Mouse (Mus musculus) natural killer cell, adult 2 months (primary cell): ENCODE results near the gene Wdr18.

Experiments used
- DNase-seq, 2 experiments: peaks; one replicate each; pipeline ENCODE4 v3.0.0; 2022; ENCODE audit warnings: low spot score in 2 of 2

Wdr18 gene

DNA sequence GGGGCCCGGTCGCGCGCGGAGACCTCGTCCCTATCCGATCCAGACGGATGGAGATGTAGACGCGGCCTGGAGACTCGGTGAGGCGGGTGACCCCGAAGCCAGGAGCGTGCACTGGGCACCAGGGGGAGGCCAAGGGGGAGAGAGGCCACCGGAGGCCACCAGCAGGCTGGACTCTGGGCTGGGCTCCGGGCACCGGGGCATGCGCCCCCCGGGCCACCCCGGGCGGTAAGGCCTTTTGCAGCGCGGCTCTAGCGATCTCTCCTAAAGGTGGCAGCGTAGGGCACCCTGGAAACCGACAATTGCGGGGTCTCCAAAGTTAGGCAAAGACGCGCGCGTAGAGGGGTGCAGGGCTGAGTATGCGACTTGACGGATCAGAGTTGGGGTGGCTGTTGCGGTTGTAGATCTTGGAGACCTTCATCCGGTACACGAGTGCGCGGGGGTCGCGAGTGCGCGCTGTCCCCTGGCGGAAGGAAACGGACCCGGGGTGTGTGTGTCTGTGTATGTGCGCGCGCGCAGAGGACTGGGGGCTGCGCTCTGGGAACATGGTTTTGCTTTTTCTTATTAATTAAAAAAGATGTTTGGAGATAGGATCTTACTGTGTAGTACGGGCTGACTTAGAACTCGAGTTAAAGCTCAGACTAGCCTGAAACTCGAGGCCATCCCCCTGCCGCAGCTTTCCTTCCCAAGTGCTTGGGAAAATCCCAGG is 32.5 kb upstream of the Wdr18 start:
- peak; percentile 46 to 51 for DNase-seq

DNA sequence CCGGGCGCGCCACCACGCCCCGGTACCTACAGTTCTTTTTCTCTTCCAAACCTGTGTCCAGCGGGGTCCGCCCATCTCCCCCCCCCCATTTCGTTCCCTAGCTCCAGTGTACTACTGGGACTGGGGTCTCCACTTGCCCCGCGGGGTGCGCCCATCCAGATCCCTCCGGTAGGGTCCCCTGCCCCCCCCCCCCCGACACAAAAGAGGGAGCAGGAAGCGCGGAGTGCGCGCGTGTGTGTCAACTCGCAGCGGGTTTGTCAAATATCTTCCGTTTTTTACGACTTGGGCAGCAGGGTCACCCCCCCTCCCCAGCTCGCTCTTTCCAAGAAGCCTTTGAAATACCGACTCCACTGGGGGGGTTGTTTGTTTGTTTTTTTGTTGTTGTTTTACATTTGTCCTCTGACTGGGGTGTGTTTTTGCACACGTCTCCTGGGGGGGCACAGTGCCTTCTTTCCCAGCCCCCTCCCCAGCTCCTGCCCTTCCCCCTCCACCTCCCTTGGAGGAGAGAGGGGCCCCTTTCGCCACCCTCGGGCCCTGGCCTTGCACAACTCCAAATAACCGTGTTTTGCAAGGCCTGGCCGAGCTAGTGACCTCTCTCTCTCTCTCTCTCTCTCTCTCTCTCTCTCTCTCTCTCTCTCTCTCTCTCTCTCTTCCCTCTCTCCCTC is 31.8 kb upstream of the Wdr18 start:
- DNase-seq, result peak; percentile 24 to 34

DNA sequence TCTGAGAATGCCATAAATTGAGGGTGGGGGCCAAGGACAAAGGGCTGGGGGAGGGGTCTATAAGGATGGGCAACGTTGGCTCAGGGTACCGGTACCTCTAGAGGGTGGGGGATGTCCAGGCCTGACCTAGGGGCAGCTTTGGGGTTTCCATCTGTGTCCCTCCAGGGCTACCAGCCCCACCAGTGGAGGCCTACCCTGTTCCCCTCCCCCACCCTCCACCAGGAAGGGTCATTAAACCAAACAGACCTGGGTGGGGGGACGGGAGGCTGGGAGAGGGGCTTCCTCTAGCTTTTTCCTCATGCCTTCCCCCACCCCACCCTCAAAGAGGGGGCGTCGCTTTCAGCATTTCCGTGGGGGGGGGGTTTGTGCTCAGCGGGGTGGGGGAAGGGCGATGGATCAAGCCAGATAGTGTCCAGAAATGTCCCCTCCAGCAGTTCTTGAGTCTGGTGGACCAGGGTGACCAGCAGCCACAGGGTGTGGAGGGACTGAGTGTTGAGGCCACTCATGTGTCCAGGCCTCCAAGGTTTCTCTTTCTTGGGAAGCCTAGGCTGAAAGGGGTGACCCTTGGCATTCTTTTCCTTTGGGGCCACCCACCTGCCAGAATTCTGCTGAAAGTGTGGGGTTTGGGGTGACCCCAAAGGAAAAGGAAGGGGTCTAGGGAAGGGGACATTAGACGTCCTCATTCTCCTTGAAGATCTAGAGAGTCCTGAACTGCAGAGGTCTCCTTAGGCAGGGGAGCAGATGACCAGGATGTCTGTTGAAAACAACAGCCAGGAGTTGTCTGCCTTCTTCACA is 30.8 kb upstream of the Wdr18 start:
- DNase-seq, result no peak

DNA sequence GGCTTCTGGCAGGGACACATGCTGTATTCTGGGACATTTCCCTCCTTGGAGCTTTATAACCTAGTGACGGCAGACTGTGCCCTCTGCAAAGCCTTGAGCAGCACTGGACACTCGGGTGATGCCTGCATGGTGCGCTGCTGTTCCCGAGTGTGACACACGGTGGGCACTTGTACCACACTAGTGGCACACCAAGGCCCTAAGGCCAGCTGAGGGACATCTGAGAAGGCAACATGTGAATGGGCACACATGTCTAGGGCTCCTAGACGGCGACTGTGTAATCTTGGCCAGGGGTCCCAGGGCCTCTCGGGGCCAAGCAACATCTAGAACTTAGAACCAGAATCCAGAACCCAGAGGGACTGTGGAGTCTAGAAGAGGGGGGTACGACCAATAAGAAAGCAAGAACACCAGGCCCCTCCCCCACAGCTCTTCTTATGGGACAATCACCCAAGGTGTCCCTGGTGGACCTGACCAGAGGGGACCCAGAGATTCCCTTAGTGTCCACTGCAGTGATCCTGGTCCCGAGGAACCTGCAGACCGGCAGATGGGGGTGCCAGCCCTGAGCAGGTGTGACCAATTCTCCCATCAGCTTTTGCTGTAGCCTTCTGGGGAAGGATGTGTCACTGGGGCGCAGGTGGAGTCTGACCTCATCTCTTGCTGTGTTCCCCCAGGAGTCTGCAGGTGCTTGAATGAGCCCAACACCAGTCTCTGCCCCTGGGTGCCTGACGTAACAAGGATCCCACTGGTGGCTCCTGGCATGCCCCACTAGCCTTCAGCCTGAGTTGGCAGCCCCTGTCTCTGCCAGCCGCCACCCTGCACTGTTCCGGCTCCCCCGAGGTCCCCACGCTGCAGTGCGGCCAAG is 29.8 kb upstream of the Wdr18 start:
- no peak for DNase-seq

DNA sequence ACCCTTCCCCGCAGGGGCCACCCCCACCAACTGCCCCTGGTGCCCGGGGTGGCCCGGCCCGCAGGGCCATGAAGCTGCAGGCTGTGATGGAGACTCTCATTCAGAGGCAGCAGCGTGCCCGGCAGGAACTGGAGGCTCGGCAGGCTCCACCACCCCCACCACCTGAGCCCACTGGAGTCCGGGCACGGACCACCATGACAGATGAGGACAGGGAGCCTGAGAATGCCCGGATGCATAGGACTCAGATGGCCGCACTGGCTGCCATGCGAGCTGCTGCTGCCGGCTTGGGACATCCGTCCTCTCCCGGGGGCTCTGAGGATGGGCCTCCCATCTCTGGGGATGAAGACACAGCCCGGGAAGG is 29.1 kb upstream of the Wdr18 start:
- DNase-seq, result no peak

DNA sequence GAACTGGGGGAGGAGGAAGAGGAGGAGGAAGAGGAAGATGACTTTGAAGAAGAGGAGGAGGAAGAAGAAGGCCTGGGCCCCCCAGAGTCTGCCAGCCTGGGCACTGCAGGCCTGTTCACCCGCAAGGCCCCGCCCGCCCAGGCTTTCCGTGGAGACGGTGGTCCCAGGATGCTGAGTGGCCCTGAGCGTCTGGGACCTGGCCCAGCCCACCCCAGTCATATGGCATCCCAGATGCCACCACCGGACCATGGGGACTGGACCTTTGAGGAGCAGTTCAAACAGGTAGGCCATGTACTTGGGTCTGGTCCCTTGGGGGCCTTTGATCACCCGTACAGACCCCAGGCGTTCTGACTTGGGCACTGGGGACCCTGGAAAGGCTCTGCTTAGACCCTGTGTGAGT is 28.2 kb upstream of the Wdr18 start:
- DNase-seq, result no peak

DNA sequence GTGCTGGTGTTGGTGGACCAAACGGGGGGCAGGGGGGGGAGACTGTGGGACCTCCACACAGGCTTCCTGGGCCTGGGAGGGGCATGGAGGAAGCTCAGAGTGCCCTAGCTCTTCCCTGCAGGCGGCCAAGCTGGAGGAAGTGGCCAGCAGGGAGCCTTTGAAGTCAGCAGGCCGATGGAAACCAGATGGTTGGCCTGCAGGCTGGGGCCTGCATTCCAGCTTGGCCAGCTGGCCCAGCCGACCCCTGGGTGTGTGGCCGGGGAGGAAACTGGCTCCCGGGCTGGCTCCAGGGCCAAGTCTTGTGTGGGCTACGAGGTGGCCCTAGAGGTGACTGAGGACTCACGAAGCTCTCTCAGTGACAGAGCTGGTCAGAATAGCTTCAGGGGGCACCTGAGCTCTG is 27.2 kb upstream of the Wdr18 start:
- DNase-seq, result no peak

DNA sequence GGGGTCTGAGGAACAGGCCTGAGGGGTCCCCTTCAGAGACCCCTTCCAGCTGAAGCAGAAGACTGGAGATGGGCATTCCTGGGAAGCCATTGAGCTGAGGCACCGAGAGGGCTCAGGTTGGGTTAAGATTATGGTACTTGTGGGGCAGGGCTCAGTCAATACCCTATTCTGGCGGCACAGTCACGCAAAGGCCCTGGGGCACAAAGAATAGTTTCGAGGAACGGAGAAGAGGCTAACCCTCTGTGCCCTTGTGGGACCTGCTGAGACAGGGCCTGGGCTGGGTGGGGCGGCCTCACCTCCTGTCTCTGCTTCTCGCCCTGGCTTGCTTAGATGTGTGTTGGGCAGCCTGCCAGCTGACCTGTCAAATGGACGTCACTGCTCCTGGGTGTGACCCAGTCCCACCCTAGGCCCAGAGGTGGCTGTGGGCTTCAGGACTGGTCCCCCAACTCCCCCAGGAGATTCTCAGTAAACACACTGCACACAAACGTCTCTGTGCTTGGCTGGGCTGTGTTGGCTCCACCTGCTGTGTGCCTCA is 26.7 kb upstream of the Wdr18 start:
- DNase-seq, result peak; percentile 67 to 76

DNA sequence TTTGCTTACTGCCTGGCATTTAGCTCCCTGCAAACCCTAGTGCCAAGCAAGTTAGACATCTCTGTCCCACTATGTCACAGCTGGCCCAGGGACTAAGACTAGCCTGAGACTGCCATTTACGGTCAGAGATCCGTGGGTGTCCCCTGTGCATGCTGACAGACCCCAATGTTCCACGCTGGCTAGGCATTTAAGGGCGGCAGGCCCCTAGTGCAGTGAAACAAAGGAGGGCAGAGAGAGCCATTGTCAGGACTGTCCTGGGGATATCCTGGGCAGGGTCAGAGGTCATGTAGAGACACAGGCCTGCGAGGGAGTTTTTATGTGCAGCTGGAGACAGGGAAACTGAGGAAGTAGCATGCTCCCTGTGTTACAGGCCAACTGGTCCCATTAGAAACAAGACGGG is 26.1 kb upstream of the Wdr18 start:
- DNase-seq, result no peak

DNA sequence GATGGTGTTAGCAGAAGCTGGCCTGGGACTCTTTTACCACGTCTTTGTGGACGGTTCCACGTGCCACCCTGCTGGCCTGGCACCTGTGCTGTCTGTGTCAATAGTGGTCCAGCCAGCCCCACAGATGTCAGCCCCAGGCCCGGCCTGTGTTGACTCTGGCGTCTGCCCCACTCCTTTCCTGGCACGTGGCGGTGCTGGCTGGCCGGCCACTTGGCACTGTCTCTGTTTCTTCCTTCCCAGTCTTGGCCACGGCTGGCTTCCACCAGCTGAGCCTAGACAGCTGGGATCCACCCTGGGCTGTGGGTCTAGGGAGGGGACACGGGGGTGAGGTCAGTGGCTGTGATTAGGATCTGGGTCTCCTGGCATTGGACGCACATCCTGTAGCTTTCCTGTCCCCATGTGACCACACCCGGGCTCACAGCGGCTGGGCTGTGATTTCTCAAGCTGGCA is 25.7 kb upstream of the Wdr18 start:
- DNase-seq, result no peak

DNA sequence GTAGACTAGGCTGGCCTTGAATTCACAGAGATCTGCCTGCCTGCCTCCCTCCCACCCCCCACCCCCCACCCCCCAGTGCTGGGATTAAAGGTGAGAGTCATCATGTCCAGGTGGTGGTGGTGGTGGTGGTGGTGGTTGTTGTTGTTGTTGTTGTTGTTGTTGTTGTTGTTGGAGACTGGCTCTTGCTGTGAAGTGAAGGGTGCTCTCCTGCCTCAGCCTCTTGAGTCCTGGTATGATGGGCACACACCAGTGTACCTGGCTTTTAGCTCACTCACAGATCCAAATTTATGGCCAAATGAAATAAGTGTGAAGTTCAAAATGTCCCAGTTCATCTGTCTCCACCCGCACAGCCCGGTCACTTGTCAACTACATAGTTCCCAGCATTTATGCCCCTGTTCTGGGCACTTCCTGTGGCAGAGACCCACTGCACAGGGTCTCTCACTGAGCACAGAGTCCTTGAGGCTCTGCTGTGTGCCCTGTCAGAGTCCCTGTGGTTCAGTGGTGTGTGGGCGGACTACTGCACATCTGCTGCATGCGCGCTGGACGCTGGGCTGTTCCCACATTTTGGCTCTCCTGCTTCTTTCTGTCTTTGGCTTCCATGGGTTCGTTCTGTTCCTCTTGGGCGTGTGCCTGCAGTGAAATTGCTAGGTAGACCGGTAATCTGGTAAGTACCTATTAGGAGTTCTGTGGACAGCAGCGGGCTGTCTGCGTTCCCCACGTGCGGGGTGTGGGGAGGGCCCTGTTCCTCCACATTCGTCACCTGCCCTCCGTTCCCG is 25.0 kb upstream of the Wdr18 start:
- no peak for DNase-seq

DNA sequence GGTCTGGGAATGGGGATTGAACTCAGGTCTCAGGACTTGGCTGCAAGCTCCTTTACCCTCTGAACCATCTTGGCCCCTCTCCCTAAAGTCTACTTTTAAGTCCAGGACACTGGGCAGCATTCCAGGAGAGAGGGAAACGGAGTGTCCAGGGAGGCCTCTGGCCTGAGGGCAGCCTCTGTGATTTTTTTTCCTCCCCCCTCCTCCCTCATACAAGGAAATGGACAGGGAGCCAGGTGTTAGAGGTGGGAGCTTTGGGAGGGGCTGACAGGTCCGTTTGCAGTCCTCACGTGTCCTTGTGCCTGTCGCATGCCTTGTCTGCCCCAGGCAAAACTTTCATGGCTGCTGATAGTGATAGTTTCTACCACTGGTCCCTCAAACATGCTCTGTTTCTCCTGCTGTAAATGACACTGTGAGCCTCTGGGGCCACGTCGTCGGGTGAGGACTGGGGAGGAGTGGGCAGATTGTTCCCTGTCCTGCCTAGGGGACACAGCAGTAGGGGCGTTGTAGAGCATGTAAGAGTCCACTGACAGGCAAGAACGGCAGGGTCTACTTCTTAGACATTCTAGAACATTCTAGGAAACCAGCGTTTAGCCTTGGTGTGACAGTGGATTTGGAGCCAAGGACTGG is 23.6 kb upstream of the Wdr18 start:
- DNase-seq, result no peak

DNA sequence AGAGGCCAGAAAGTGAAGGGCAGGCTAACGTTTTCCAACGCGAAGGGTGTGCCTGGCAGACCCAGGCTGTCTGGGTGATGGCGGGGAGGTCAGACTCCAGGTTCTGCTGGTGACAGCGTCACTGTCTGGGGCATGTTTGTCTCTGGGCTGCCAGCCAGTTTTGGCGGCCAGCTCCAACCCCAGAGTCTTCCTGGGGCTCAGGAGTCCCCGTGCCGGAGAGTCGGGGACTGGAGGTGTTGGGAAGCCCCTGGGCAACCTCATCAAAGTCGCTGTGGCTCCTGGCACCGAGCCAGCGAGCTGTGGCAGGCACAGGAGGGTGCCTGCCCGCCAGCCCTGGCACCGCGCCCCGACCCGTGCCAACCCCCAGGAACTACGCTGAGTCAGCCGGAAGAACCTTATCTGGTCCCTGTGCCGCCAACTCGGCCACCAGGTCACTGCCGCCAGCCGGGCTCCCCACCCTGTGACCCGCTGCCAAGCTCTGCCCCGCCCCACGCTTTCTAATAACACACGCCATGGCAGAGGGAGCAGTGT is 23.0 kb upstream of the Wdr18 start:
- peak; percentile 94 to 95 for DNase-seq

DNA sequence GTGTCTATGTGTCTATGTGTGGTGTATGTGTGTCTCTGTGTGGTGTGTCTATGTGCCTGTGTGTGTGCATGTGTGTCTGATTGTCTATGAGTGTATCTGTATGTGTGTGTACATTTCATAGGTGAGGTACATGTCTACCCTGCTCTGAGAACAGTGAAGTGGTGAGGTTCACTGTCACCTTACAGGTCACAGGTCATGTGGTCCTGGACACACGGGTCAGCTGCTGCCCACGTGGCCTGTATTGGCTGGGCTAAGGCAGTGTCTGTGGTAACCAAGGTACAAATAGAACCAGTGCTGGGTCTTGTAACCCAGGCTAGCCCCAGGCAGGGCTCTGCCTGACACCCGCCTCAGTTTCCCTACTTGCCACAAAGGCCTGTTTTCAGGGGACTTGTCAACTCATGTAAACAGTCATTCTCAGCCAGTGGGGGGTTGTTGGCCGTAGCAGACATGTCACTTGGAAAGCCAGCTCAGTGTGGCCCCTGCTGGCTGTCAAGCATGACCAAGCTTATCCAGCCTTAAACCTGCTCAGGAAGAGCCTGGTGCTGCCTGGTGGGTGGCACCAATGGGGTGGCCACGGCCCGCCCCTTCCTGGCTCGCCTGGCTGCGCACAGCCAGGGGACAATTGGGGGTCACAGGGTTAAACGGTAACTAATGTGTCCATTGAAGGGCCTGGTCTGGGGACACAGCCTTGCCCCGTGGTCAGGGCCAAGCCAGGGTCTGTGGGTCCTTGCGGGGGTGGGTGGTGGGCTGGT is 22.0 kb upstream of the Wdr18 start:
- no peak for DNase-seq

DNA sequence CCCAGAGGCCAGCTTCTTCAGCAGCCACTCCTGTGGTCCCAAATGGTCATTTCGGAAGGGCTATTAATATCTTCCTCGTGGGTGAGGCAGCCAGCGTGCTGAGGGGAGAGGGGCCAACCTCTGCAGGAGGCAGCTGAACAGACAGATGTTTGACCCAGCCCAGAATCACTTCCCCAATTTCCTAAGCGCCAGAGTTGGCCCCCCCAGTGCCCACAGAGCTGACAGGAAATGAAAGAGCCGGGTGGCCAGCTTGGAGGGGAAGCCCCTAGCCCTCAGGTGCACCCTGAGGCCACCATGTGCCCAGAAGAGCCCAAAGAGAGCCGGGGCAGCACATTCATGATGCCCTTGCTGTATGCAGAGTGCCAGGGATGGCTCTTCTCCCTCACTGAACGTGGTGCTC is 19.2 kb upstream of the Wdr18 start:
- DNase-seq, result peak in 1 of 2 experiments; percentile 86

DNA sequence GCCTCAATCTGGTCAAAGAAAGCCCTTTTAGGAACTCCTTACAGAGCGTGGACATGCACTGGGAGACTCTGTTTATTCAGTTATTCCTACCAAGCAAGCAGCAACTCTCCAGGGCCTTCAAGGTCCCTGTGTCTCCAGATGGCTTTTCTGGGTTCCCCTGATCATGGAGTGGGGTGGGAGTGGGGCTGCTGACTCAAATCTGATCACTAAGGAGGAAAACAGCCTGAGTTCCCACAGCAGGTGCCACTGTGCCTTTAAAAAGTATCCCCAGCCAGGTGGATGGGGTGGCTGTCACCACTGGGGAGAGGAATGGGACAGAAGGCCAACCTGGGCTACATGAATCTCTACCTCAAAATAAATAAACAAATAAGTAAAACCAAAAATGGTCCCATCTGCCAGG is 17.0 kb upstream of the Wdr18 start:
- DNase-seq, result no peak

DNA sequence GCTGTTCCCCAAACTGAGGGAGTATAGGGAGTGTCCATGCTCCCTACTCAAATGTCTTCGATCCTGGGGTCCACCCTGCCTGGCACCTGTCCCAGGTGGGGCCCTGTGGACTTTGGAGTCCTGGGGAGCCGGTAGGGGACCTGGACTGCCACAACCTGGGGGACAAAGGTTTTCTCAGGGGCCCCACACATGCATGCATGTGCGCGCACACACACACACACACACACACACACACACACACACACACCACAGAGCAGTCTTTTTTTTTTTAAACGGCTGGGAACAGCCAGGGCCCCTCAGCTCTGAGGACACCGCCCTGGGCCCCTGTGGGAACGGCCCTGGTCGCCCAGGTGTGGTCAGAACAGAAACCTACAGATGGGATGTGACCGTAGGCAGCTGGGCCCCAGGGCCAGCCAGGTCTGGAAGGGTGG is 16.5 kb upstream of the Wdr18 start:
- no peak for DNase-seq

DNA sequence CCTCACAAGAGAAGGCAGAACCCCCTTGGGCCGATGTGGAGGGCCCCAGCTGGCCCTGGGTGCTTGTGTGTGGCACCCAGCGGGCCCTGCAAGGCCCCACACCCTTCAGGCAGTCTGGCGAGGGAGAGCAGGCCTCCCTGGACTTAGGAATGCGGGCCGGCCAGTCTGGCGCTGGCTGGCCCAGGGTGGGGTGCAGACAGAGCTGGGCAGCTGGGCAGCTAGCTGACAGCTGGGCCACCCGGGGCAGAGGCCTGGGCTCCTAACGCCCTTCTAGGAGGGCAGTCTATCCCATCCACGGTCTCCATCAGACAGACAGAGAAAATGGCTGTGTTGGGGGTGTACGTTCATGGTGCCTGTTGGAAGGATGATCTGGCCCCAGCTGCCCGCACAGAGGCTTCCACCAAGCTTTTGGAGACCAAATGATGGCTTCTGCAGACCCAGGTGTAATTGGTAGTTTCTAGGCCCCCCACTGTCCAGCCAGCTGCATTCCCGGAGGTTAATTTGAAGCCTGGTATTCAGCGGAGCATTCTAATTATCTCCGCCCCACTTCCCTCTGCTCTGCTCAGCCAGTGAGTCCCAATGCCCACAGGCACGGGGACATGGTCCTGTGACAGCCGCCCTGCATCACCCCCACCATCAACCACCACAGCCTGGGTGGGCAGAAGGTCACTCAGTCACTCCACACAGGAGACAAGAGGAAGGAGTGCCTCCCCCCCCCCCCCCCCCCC is 14.3 kb upstream of the Wdr18 start:
- no peak for DNase-seq
